Mouse (Mus musculus) spleen, adult 2 months (tissue): ENCODE data around the gene Asap3.

Experiments
- CTCF ChIP-seq: fragments of 200-500 bp; IDR thresholded peaks from 2 replicates; pipeline ENCODE4 v1.5.1; 2011; ENCODE audit warnings: mild to moderate bottlenecking, inconsistent platforms; ENCODE audit not compliant: insufficient read depth, insufficient read length, insufficient replicate concordance; ENCODE audit errors: extremely low read depth
- POLR2A ChIP-seq: fragments of 200-500 bp; IDR thresholded peaks from 2 replicates; pipeline ENCODE4 v1.6.1; 2011; ENCODE audit warnings: low read depth, low read length, inconsistent platforms

DNA sequence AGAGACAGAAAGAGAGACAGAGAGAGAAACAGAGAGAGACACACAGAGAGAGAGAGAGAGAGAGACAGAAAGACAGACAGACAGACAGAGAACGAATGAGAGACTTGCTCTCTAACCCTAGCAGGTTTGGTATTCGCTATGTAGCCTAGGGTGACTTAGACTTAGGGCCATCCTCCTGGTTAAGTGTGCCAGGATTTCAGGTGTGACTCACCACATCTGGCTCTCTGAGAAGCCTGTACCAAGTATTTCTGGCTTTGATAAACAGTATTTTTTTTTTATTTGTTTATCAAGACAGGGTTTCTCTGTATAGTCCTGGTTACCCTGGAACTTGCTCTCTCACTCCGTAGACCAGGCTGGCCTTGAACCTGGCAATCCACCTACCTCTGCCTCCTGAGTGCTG lies 38.5 kb upstream of the Asap3 start:
- no peak for TF ChIP-seq CTCF
- TF ChIP-seq POLR2A = no peak
